Mouse (Mus musculus): ENCODE measurements at regions not wholly inside any gene's neighbourhood (a gene's known extent, or its start where the extent isn't known, plus 50 kb on each side); places are given as distances from the start of the nearest gene placed in this dataset.

- TF ChIP-seq POLR2A (IDR thresholded peaks at IDR 0.05; ENCODE audit: insufficient read depth, low read length) (no peak), CTCF (IDR thresholded peaks at IDR 0.05; ENCODE audit: low read depth, low read length) (no peak), EP300 (IDR thresholded peaks at IDR 0.05; ENCODE audit: insufficient read depth, low read depth, low read length) (no peak)
Measured at GRCm38 (mm10) chrX:12879233-12879632, 117.4 kb upstream of the Med14 start.
